Mouse (Mus musculus) MEL (cell line): Measurements from ENCODE around the gene Selenot. TPM values are rescaled to one million over a fixed set of nuclear protein-coding genes. Genes with fewer than 3 reads are reported as not detected.

Experiments used
- DNase-seq: peaks from one replicate; pipeline ENCODE4 v3.0.0; 2011; ENCODE audit warnings: low read depth, low spot score
- H3K27ac ChIP-seq: 2 replicates; pipeline ENCODE4 v1.5.1; 2012; ENCODE audit warnings: low read depth, mild to moderate bottlenecking, control low read depth, low read length, moderate library complexity; ENCODE audit not compliant: control insufficient read depth
- H3K27me3 ChIP-seq, 2 experiments: fragments of 150-350 bp in 1 of 2; sonication (generic) in 1 of 2; 2 replicates each; pipeline ENCODE4 v1.6.1; 2012; ENCODE audit warnings: low read length in 2 of 2, mild to moderate bottlenecking in 2 of 2, improper control_type of control experiment in 1 of 2, moderate library complexity in 1 of 2; ENCODE audit not compliant: insufficient read depth in 2 of 2, control insufficient read depth in 1 of 2
- H3K36me3 ChIP-seq, 2 experiments: 2 replicates each; pipeline ENCODE4 v1.6.1; 2012 to 2014; ENCODE audit warnings: low read length in 2 of 2, improper control_type of control experiment in 1 of 2, inconsistent platforms in 1 of 2, mild to moderate bottlenecking in 1 of 2; ENCODE audit not compliant: insufficient read depth in 2 of 2, control insufficient read depth in 1 of 2
- H3K4me1 ChIP-seq, 2 experiments: fragments of 150-350 bp in 1 of 2; sonication (generic) in 1 of 2; 2 replicates each; pipeline ENCODE4 v1.6.1; 2012; ENCODE audit warnings: low read length in 2 of 2, improper control_type of control experiment in 1 of 2, mild to moderate bottlenecking in 1 of 2; ENCODE audit not compliant: insufficient read depth in 2 of 2, control insufficient read depth in 1 of 2
- H3K4me3 ChIP-seq, 2 experiments: fragments of 150-350 bp in 1 of 2; sonication (generic) in 1 of 2; 2 replicates each; pipeline ENCODE4 v1.5.1; 2012; ENCODE audit warnings: low read depth in 2 of 2, low read length in 2 of 2, mild to moderate bottlenecking in 2 of 2, moderate library complexity in 2 of 2, control low read depth in 1 of 2, improper control_type of control experiment in 1 of 2; ENCODE audit not compliant: control insufficient read depth in 1 of 2, insufficient read depth in 1 of 2
- H3K79me2 ChIP-seq: 2 replicates; pipeline ENCODE4 v1.6.1; 2012; ENCODE audit warnings: mild to moderate bottlenecking, low read length, moderate library complexity; ENCODE audit not compliant: control insufficient read depth, poor library complexity, insufficient read depth
- H3K9ac ChIP-seq: 2 replicates; pipeline ENCODE4 v1.6.1; 2012; ENCODE audit warnings: low read depth, mild to moderate bottlenecking, control low read depth, low read length, moderate library complexity; ENCODE audit not compliant: control insufficient read depth, poor library complexity, severe bottlenecking
- H3K9me3 ChIP-seq: fragments of 150-350 bp; sonication (generic); replicated peaks from 2 replicates; pipeline ENCODE4 v1.6.1; 2012; ENCODE audit warnings: mild to moderate bottlenecking, low read length, improper control_type of control experiment, moderate library complexity; ENCODE audit not compliant: insufficient read depth
- CHD1 ChIP-seq: IDR thresholded peaks from 2 replicates; pipeline ENCODE4 v1.6.1; 2012; ENCODE audit warnings: low read depth, mild to moderate bottlenecking, inconsistent platforms, low read length, improper control_type of control experiment
- ELF1 ChIP-seq: IDR thresholded peaks from 2 replicates; pipeline ENCODE4 v1.6.1; 2014; ENCODE audit warnings: low read depth, mild to moderate bottlenecking, inconsistent platforms, low read length, improper control_type of control experiment, moderate library complexity
- EP300 ChIP-seq, 2 experiments: IDR thresholded peaks; 2 replicates each; pipeline ENCODE4 v1.6.1; 2011; ENCODE audit warnings: improper control_type of control experiment in 2 of 2, low read length in 2 of 2, low read depth in 1 of 2, mild to moderate bottlenecking in 1 of 2
- ETS1 ChIP-seq: IDR thresholded peaks from 2 replicates; pipeline ENCODE4 v1.6.1; 2012; ENCODE audit warnings: low read depth, mild to moderate bottlenecking, inconsistent platforms, low read length, improper control_type of control experiment, moderate library complexity
- GATA1 ChIP-seq: IDR thresholded peaks from 2 replicates; pipeline ENCODE4 v1.6.1; 2011; ENCODE audit warnings: low read depth, low read length, improper control_type of control experiment
- HCFC1 ChIP-seq: IDR thresholded peaks from 2 replicates; pipeline ENCODE4 v1.6.1; 2012; ENCODE audit warnings: low read depth, mild to moderate bottlenecking, inconsistent platforms, low read length, improper control_type of control experiment, moderate library complexity
- KAT2A ChIP-seq: conservative IDR thresholded peaks from 2 replicates; pipeline ENCODE4 v1.6.1; 2012; ENCODE audit warnings: low read depth, low read length, improper control_type of control experiment, inconsistent platforms
- MAFK ChIP-seq: IDR thresholded peaks from 2 replicates; pipeline ENCODE4 v1.6.1; 2011; ENCODE audit warnings: low read depth, mild to moderate bottlenecking, low read length, improper control_type of control experiment, borderline replicate concordance
- MAX ChIP-seq: IDR thresholded peaks from 2 replicates; pipeline ENCODE4 v1.6.1; 2011; ENCODE audit warnings: low read length, improper control_type of control experiment
- MAZ ChIP-seq: IDR thresholded peaks from 2 replicates; pipeline ENCODE4 v1.6.1; 2012; ENCODE audit warnings: low read depth, mild to moderate bottlenecking, inconsistent platforms, low read length, improper control_type of control experiment
- MEF2A ChIP-seq: IDR thresholded peaks from 2 replicates; pipeline ENCODE4 v1.6.1; 2014; ENCODE audit warnings: low read depth, mild to moderate bottlenecking, inconsistent platforms, low read length, improper control_type of control experiment; ENCODE audit not compliant: poor library complexity, insufficient replicate concordance, severe bottlenecking; ENCODE audit errors: extremely low read depth
- MYC ChIP-seq: IDR thresholded peaks from 2 replicates; pipeline ENCODE4 v1.6.1; 2011; ENCODE audit warnings: low read depth, mild to moderate bottlenecking, low read length, improper control_type of control experiment, moderate library complexity
- NELFE ChIP-seq: IDR thresholded peaks from 2 replicates; pipeline ENCODE4 v1.6.1; 2011; ENCODE audit warnings: low read depth, low read length, improper control_type of control experiment
- POLR2A ChIP-seq, 2 experiments: IDR thresholded peaks; 2 replicates each; pipeline ENCODE4 v1.6.1; 2011 to 2012; ENCODE audit warnings: low read length in 2 of 2, mild to moderate bottlenecking in 2 of 2, control low read depth in 1 of 2, improper control_type of control experiment in 1 of 2, low read depth in 1 of 2, moderate library complexity in 1 of 2; ENCODE audit not compliant: control insufficient read depth in 1 of 2, insufficient read depth in 1 of 2, poor library complexity in 1 of 2
- POLR2AphosphoS2 ChIP-seq: IDR thresholded peaks from 2 replicates; pipeline ENCODE4 v1.6.1; 2011; ENCODE audit warnings: low read length, improper control_type of control experiment
- RAD21 ChIP-seq: IDR thresholded peaks from 2 replicates; pipeline ENCODE4 v1.6.1; 2011; ENCODE audit warnings: mild to moderate bottlenecking, low read depth, low read length, improper control_type of control experiment
- RCOR1 ChIP-seq: IDR thresholded peaks from 2 replicates; pipeline ENCODE4 v1.6.1; 2012; ENCODE audit warnings: low read depth, mild to moderate bottlenecking, inconsistent platforms, low read length, improper control_type of control experiment
- SIN3A ChIP-seq: IDR thresholded peaks from 2 replicates; pipeline ENCODE4 v1.6.1; 2012; ENCODE audit warnings: low read length, improper control_type of control experiment, inconsistent platforms
- SMC3 ChIP-seq: IDR thresholded peaks from 2 replicates; pipeline ENCODE4 v1.6.1; 2011; ENCODE audit warnings: low read depth, low read length, improper control_type of control experiment
- TBP ChIP-seq: IDR thresholded peaks from 2 replicates; pipeline ENCODE4 v1.8.0; 2011; ENCODE audit warnings: low read depth, low read length, improper control_type of control experiment
- TCF12 ChIP-seq: IDR thresholded peaks from 2 replicates; pipeline ENCODE4 v1.6.1; 2014; ENCODE audit warnings: low read depth, mild to moderate bottlenecking, inconsistent platforms, low read length, improper control_type of control experiment, moderate library complexity
- UBTF ChIP-seq: IDR thresholded peaks from 2 replicates; pipeline ENCODE4 v1.6.1; 2012; ENCODE audit warnings: low read depth, mild to moderate bottlenecking, inconsistent platforms, low read length, improper control_type of control experiment, moderate library complexity, borderline replicate concordance; ENCODE audit not compliant: insufficient read depth
- USF2 ChIP-seq, 2 experiments: IDR thresholded peaks; 2 replicates each; pipeline ENCODE4 v1.6.1; 2011 to 2012; ENCODE audit warnings: improper control_type of control experiment in 2 of 2, low read length in 2 of 2, borderline replicate concordance in 1 of 2, inconsistent platforms in 1 of 2, low read depth in 1 of 2, mild to moderate bottlenecking in 1 of 2; ENCODE audit not compliant: insufficient read depth in 1 of 2
- ZC3H11A ChIP-seq: IDR thresholded peaks from 2 replicates; pipeline ENCODE4 v1.6.1; 2012; ENCODE audit warnings: low read depth, mild to moderate bottlenecking, inconsistent platforms, low read length, improper control_type of control experiment
- ZKSCAN1 ChIP-seq: IDR thresholded peaks from 2 replicates; pipeline ENCODE4 v1.6.1; 2012; ENCODE audit warnings: low read depth, mild to moderate bottlenecking, inconsistent platforms, low read length, improper control_type of control experiment, moderate library complexity
- ZMIZ1 ChIP-seq: IDR thresholded peaks from 2 replicates; pipeline ENCODE4 v1.6.1; 2012; ENCODE audit warnings: low read depth, mild to moderate bottlenecking, inconsistent platforms, low read length, improper control_type of control experiment, moderate library complexity
- ZNF384 ChIP-seq: IDR thresholded peaks from 2 replicates; pipeline ENCODE4 v1.6.1; 2012; ENCODE audit warnings: low read depth, mild to moderate bottlenecking, inconsistent platforms, low read length, improper control_type of control experiment
- polyA plus RNA-seq, 2 experiments: library from polyadenylated mRNA; stranded (reverse) in 1 of 2; unstranded in 1 of 2; fragments of >175 nt in 1 of 2; fragments of >200 nt in 1 of 2; gene quantifications; 2 replicates each; pipeline versions ENCODE4 v1.2.1 to v1.2.4; 2012; ENCODE audit warnings: low replicate concordance in 2 of 2, low read depth in 1 of 2; ENCODE audit not compliant: insufficient read length in 2 of 2, insufficient read depth in 1 of 2, missing spikeins in 1 of 2
- total RNA-seq: library from RNA; depleted of rRNA; stranded (reverse); fragments of 300-350 nt; gene quantifications from 2 replicates; pipeline ENCODE4 v1.2.3, GENCODE M21; 2012

Gene Selenot
- total and polyA plus RNA-seq, 3 experiments, result 78.3 to 107 (median 89.5) TPM

DNA sequence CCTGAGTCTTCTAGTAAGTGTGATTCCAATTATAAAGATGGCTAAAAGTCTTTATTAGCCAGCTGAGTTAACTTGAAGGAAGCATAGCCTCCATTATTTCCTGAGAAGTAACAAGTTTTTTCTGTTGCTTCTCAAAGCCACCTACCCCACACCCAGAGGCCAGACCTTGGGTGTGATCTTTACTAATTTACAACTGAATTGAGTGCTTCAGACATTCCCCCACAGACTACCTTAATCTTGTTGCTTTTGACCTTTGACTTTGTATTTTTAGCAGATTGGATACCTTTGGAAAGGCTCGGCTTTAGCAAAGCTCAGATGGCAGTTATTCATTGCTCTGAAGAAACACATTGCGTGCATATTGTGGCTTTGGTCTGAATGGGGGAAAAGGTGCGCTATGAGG, 5.6 kb upstream of the Selenot start:
- Histone ChIP-seq H3K79me2 (no peaks in the 10 kb centered on the region), H3K27ac (no peak overlapping the region), H3K36me3 (peaks cover 0 to under 1% of the 10 kb centered on the region in 2 experiments; a peak in 2 of 4 replicates), H3K9me3 (no peaks in the 10 kb centered on the region), H3K4me3 (no peak overlapping the region), H3K27me3 (no peaks in the 10 kb centered on the region), H3K4me1 (no peaks in the 10 kb centered on the region), H3K9ac (no peak overlapping the region)
- TF ChIP-seq TCF12 (no peak), NELFE (no peak), GATA1 (no peak), MEF2A (no peak), HCFC1 (no peak), CHD1 (no peak), ELF1 (no peak), MYC (no peak), ZC3H11A (no peak), UBTF (no peak), ZMIZ1 (no peak), SMC3 (no peak), POLR2AphosphoS2 (no peak), RCOR1 (no peak), MAFK (no peak), ZKSCAN1 (no peak), RAD21 (no peak), USF2 (IDR thresholded peaks at IDR 0.05; ENCODE audit: borderline replicate concordance in 1 of 2, insufficient read depth in 1 of 2, low read depth in 1 of 2, low read length in 2 of 2) (no peak), KAT2A (no peak)
- DNase-seq, result no peak

DNA sequence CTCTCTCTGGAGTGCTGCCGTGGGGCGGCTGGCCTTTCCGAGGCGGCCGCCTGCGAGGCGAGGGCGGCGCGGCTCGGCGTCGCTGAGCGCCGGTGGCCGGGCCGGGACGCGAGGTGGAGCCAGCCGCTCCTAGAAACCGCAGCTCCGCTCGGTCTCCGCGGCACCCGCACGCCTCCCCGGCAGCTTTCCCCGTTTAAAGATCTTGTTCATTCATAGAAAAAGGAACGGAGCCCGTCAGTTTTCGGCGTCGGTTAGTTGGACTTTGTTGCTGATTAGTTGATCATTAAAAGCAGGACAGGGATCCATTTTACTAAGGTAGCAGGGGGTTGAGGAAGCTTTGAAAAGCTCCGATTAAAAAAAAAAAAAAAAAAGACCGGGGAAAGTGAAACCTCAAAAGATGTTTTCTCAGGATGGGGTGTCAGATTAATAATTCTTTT, 649 bp downstream of the Selenot start:
- DNase-seq, result peak; percentile 57
- 0 out of 2 replicates have a peak, but pooled peaks have one; percentile 27 for TF ChIP-seq TCF12
- 0 out of 4 replicates have a peak, but pooled peaks of 1 of the 2 experiments have one; percentile 14 for TF ChIP-seq EP300 (IDR thresholded peaks at IDR 0.05; ENCODE audit: low read depth in 1 of 2, low read length in 2 of 2)
- no peak for TF ChIP-seq POLR2A (IDR thresholded peaks at IDR 0.05; ENCODE audit: control insufficient read depth in 1 of 2, insufficient read depth in 1 of 2, low read depth in 1 of 2, low read length in 2 of 2, poor library complexity in 1 of 2)
- TF ChIP-seq ETS1, result no peak
- no peak for TF ChIP-seq SMC3
- no peak for TF ChIP-seq MYC
- TF ChIP-seq SIN3A, result peak; percentile 60; the same call in 1 of the 2 replicates
- no peak for TF ChIP-seq ELF1
- TF ChIP-seq ZNF384, result peak; percentile 83
- no peak for TF ChIP-seq MAZ
- peak; percentile 25; the same call in 1 of the 2 replicates for TF ChIP-seq HCFC1
- TF ChIP-seq MAX, result no peak
- peak; percentile 28; the same call in 1 of the 2 replicates for TF ChIP-seq ZKSCAN1
- peak; percentile 49; the same call in 1 of the 2 replicates for TF ChIP-seq TBP
- H3K9ac ChIP-seq, result peak overlapping the region; percentile 94
- peaks cover 4 to 25% of the 10 kb centered on the region in 2 experiments for H3K36me3 ChIP-seq
- peaks cover 5 to 9% of the 10 kb centered on the region in 2 experiments for H3K4me1 ChIP-seq
- H3K27ac ChIP-seq, result peak overlapping the region; percentile 82
- peak overlapping the region; percentile 67 to 94 for H3K4me3 ChIP-seq
- no peaks in the 10 kb centered on the region for H3K27me3 ChIP-seq
- H3K9me3 ChIP-seq, result no peaks in the 10 kb centered on the region
- peaks cover 40% of the 10 kb centered on the region for H3K79me2 ChIP-seq
